Mouse (Mus musculus): ENCODE measurements at regions not wholly inside any gene's neighbourhood (a gene's known extent, or its start where the extent isn't known, plus 50 kb on each side); places are given as distances from the start of the nearest gene placed in this dataset.

- DNase-seq (ENCODE audit: low spot score in 2 of 2) = no peak
Observed at GRCm38 (mm10) chr14:46532697-46533096, 142.2 kb upstream of the Bmp4 start.

- no peak for DNase-seq (ENCODE audit: low spot score in 2 of 2)
Observed at GRCm38 (mm10) chr14:46530452-46530851, 140.0 kb upstream of the Bmp4 start.

GRCm38 (mm10) chr14:46529086-46529715 is 138.7 kb upstream of the Bmp4 start:
- DNase-seq (ENCODE audit: low spot score in 2 of 2) = no peak

GRCm38 (mm10) chr14:46517258-46517657 is 126.8 kb upstream of the Bmp4 start:
- no peak for DNase-seq (ENCODE audit: low spot score in 2 of 2)

- DNase-seq (ENCODE audit: low spot score in 2 of 2) = no peak
Observed at GRCm38 (mm10) chr14:46516285-46516684, 125.8 kb upstream of the Bmp4 start.

GRCm38 (mm10) chr14:46514262-46514932 is 123.9 kb upstream of the Bmp4 start:
- no peak for DNase-seq (ENCODE audit: low spot score in 2 of 2)

GRCm38 (mm10) chr14:46512118-46512517 is 121.6 kb upstream of the Bmp4 start:
- DNase-seq (ENCODE audit: low spot score in 2 of 2) = no peak

GRCm38 (mm10) chr14:46508871-46509270 is 118.4 kb upstream of the Bmp4 start:
- no peak for DNase-seq (ENCODE audit: low spot score in 2 of 2)

- no peak for DNase-seq (ENCODE audit: low spot score in 2 of 2)
Observed at GRCm38 (mm10) chr14:46505266-46505665, 114.8 kb upstream of the Bmp4 start.

- DNase-seq (ENCODE audit: low spot score in 2 of 2) = no peak
Observed at GRCm38 (mm10) chr14:46491601-46492000, 101.1 kb upstream of the Bmp4 start.

- DNase-seq (ENCODE audit: low spot score in 2 of 2) = no peak
Observed at GRCm38 (mm10) chr14:46491182-46491581, 100.7 kb upstream of the Bmp4 start.

GRCm38 (mm10) chr14:46487551-46487950 is 97.1 kb upstream of the Bmp4 start:
- no peak for DNase-seq (ENCODE audit: low spot score in 2 of 2)

- DNase-seq (ENCODE audit: low spot score in 2 of 2) = no peak
Observed at GRCm38 (mm10) chr14:46480396-46480795, 89.9 kb upstream of the Bmp4 start.

GRCm38 (mm10) chr14:46475945-46476344 is 85.5 kb upstream of the Bmp4 start:
- no peak for DNase-seq (ENCODE audit: low spot score in 2 of 2)

- DNase-seq (ENCODE audit: low spot score in 2 of 2) = no peak
Observed at GRCm38 (mm10) chr14:46462967-46463366, 72.5 kb upstream of the Bmp4 start.

- DNase-seq (ENCODE audit: low spot score in 2 of 2) = no peak
Observed at GRCm38 (mm10) chr14:46461960-46462359, 71.5 kb upstream of the Bmp4 start.

- DNase-seq (ENCODE audit: low spot score in 2 of 2) = no peak
Observed at GRCm38 (mm10) chr14:46454500-46454899, 64.0 kb upstream of the Bmp4 start.

- DNase-seq (ENCODE audit: low spot score in 2 of 2) = no peak
Observed at GRCm38 (mm10) chr14:46441696-46442095, 51.2 kb upstream of the Bmp4 start.

All from left cerebral cortex, adult 18-20 months (tissue).